Mouse (Mus musculus) frontal cortex, postnatal 14 days (tissue): ENCODE measurements around the gene Kif1c.
A peak's percentile ranks its signal among the peaks of the same experiment; 100 is the strongest.

ENCODE experiments used
- DNase-seq, 2 experiments: peaks; one replicate each; pipeline ENCODE4 v3.0.0; 2022; ENCODE audit warnings: low spot score in 2 of 2

The Kif1c gene

DNA sequence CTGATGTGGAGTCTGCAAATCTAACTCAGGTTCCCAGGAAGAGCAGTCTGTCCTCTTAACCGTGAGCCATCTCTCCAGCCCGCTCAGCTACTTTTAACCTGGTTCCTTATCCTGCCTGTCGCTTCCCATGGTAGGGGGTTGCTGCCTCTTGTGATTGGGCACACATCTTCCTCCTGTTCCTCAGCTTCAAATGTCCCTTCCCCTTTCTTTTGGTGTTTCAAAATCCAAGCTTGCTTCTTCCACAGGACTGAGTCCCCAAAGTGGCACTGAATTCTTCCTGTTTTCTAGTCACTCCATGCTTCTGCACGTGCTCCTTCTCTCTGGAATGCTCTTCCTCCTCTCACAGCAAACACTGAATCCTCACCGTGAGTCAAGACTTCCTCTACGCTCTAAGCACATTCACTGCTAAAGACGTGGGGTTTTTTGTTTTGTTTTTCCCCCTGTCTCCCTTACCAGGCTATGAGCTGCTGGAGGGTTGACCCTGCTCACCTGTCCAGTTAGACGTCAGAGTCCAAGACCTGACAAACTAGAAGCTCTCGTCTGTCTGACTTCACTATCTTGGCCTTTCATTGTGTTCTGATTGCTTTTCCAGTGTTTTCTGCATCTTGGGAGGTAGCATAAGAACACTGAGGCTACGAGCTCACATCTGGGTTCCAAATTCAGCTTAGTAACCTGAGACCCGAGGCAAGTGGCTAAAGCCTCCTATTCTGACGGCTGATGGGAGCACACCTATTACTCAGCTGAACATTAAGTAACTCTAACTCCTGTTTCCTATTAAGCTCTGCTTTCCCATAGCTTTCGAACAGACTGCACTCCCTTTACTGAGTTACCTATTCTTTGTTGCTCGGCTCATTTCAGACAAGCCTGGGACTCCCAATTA, 32.8 kb upstream of the Kif1c start:
- no peak for DNase-seq

DNA sequence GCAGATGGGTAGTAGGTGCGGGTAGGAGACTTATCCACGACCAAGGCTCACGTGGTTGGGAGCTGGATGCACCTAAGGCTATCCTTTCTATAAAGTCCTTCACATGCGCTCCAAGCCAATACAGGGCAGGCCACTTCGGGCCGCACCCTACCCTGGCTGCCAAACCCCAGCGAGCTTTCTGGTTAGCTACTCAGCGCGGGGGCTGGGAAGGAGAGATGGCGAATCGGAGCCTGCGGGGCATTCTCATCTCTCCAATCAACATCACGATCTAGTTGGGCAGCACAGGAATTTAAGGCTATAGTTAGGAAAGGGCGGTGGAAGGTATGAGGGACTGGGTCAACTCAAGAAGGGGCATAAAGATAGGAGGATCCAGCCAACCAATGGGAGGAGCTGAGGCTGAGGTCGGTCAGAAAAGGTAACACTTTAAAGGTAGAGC, 32.0 kb upstream of the Kif1c start:
- DNase-seq = peak in 1 of 2 experiments; percentile 75

DNA sequence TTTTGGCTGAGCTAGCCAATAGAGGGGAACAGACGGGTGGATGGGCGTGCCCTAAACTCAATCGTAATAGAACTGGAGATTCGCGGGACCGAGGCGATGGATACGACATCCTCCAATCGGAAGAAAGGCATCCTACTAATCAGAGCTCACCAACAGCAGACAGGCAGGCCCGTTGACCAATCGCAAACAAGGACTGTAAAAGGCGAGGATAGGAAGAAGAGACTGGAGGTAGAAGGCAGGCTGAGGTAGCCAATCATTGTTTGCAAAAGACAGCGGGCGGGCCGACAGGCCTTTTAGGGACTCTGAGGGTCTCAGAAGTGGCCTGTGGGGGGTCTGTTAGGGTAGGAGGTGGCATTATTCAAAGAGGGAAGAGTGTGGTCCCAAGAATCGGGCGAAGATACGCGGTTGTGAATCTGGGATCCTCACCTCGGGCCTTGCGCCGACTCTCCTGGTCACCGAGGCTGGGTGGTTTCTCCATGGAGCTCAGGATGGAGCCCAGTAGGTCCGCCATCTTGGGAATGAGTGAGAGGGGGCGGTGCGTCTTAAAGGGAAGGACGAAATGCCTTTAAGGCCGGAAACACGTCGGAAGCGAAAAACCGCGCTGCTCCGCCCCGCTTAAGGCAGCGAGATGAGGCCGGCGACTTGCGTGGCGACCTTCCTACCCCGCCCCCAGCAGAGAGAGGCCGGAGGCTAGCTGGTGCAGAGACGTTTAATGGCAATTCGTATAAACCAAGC, 31.4 kb upstream of the Kif1c start, which contains the start of gene Spag7:
Spag7 (minus strand) TSS at position 646 of the 735 bp plus-strand sequence.
- peak; percentile 96 to 99 for DNase-seq

DNA sequence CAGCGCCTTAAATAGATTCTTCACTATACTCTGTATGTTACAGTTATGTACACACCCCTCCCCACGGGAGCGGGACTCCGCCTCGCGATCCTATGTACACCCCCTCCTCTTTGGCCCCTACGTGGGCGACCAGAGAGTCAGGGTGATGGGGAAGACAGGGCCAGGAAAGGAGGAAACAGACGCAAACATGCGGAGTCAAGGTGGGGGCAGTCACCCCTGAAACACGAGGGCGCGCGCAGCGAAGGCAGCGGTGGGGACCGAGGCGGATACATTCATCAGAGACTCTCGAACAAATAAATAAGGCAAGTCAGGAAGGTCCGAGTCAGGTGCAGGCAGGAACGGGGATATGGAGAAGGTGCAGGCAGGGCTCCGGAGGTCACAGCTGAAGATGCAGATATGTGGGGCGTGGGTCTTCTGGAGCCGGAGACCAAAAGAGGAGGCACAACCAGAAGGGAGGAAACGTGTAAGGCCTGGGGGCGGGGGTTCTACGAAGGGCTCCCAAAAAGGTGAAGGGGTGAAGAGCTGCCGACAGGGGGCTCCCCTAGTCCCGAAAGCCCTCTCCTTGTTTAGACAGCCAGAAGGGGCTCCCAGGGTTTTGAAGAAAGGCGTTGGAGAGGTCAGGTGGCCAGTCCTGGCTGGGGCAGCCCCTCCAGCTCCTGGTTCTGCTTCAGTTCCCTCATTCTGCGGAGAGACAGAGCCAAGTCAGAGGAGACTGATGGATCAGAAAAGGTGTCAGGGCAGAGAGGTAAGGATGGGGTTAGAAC, 30.6 kb upstream of the Kif1c start:
- DNase-seq = peak in 1 of 2 experiments; percentile 64

DNA sequence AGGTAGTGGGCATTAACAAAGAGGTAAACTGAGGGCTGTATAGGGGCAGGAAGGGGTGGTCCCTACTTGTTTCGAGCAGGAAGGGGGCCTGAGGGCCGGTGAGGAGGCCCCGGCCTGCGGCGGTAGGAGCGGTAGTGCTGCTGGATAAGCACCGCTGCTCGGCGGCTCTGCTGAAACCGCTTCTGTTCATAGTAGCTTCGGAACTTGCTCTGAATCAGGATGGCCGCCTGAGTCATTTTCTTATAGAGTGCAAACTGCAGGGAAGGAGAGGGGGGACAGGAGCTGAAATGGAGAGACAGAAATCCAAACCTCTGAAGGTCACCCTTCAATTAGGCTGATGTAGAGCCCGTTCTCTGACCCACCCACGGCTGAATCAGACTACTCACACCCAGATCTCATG, 29.9 kb upstream of the Kif1c start:
- DNase-seq = no peak

DNA sequence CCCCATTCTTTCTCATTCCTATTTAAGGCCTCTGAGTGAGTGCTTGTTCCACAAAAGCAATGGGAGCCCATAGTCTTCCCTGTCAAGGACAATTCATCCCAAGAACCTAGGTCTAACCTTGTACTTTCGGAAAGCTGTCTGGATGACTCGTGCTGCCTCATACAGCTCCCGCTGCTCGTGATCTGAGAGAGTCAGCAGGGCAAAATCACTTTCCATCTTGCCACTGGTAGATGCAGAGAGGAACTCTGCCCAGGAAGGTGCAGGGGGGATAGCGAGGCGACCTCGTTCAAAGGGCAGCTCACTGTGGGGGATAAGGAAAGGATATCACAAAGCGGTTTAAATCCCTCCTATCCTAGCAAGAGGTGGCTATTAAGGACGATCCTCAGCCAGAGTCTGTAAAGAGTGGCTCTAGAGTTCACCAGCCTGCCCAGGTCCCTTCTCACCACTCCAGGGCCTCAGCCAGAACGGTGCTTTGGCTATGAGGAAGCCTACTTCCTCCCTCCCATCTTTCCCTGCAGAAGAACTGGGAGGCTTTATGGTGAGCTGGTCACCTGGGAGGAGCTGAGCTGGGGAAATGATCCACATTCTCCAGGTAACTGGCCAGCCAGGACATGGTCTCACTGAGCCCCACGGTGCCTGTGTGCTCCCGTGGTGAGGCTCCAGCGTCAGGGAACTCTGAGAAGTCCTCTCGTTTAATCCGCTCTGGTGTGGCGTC, 28.9 kb upstream of the Kif1c start:
- DNase-seq = no peak

DNA sequence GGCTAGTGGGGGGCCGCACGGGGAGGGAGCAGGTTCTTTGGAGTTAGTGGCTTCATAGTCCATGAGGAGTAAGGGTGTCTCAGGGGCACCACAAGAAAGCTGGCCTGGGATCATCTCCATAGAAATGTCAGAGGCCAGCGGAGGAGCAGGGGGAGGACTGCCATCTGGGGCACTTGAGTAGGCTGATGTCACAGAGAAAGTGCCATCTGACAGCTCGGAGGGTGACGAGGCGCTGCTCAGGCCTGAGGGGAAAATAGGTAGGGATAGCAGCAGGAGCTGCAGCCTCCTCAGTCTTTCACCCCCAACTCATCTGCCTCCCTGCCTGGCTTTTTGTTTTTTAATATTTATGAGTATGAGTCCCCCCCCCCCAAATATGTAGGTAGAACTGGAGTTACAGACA, 26.3 kb upstream of the Kif1c start:
- no peak for DNase-seq

DNA sequence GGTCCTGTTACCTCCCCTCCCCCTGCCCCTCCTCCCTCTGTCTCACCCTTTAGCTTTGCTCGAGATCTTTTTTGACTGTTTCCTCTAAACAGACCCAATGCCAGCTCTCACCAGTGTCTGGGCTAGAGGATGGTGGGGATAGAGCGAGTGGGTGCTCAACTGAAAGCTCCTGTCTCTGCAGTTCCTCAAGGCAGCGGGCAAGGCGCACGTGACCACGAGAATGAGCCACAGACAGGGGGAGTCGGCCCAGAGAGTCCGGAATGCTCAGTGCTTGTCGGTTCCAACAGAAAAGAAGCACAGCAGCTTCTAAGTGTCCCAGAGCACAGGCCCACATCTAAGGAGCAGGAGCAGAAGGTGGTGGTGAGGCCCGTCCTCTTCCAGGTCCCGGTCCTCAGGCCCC, 25.8 kb upstream of the Kif1c start:
- DNase-seq = no peak

DNA sequence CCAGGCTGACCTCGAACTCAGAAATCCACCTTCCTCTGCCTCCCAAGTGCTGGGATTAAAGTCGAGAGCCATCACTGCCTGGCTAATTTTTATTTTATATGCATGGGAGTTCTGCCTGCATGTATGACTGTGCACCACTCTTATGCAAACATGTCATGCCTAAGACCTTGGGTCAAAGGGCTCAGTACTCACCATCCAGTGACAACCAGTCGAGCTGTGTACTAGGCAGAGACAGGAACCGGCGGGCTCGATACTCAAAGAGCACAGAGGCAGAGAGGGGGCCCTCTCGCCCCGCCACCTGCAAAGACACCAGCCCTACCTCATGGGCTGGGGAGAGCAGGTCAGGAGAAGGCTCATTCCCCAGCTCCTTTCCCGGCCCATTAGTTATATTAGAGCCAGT, 22.3 kb upstream of the Kif1c start:
- DNase-seq = no peak

DNA sequence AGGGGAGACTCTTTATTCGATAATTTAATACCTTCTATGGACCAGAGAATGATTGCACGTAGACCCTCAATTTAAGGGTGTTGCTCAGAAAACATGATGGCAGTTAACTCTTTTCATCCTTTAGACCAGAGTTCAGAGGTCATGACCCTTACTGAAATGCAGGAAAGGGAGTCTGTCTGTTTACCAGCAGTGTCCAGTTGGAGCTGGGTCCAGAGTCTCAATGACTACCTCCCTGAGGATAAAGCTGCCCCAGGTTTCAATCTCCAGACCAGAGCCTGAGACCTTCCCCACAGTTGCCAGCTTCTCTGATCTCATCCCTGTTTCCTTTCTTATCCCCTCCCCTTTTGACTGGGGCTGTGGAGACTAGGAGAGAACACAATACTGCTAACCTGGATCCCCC, 21.8 kb upstream of the Kif1c start:
- no peak for DNase-seq

DNA sequence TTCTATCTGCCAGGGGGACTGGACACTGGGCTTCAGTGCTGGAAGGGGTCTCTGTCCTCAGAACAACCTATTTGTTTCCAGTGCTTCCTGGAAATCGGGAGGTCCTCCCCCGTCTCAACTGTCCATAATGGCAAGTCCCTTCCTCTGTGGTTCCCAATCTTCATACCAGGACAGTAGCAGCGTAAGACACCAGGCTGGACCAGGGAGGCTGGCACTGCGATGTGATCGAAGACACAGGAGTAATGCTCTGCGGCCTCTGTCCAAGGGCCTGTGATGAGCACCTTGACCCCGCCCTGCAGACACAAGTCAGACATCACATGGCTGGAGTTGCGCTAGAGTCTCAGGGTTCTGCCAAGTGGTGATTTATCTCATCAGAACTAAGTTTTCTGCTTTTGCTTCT, 21.0 kb upstream of the Kif1c start:
- DNase-seq = no peak

DNA sequence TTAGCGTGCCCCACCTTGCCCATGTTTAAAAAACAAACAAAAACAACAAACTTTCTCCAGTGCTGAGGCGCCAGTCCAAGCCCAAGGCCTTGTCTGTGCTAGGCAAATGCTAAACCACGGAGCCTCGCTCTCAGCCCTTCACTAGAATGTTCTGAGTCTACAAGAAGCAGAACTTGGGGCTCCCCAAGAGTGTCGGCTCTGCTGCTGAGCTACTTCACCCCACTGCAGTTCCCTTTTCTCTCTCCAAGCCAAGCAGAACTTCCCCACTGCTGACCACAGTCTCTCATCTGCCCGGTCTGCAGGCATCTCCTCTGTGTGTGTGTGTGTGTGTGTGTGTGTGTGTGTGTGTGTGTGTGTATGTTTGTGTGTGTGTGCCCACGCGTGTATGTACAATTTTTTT, 20.5 kb upstream of the Kif1c start:
- DNase-seq = no peak

DNA sequence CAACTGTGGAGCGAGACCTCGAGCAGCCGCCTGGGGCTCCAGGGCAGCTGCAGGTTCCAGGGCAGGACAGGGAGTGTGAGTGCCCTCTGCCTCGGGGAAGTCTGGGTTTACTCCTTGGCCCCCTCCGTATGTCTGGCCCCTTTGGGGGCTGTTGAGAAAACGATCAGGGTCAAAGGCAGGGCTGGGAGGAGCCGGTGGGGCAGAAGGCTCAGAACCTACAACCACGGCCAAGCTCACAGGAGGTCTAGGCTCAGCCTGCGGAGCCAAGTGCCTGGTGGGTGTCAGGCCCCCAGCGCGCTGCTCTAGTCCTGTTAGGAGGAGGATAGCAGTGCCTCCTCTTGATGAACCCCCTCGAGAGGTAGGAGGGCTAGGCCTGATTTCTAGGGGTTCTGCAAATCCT, 19.2 kb upstream of the Kif1c start:
- no peak for DNase-seq

DNA sequence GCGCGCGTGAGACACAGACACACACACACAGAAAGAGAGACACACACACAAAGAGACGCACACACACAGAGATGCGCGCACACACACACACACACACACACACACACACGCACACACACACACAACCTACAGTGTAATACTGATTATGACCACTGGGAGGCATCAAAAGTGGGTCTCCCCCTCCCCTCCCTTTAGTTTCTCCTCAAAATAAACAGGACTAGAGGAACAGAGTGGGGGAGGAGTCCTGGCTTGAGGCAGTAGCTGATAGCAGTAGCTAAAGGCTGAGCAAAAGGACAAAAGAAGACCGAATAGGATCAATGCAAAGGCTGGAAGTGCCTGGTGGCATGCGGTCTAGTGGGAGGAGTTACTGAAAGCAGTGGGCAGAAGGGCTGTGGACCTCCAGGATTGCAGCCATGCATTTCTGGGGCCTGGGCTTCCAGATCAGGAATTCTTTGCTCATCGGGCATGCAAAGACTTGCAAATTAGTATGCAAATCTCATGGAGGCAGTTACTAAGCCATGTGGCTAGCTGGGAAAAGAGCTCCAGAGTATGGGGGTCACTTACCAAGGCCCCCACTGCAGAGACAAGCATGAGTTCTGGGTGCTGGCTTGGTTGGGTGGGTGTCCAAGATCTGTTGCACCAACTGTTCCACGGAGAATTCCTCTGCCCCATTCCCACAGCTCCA, 18.3 kb upstream of the Kif1c start:
- no peak for DNase-seq

DNA sequence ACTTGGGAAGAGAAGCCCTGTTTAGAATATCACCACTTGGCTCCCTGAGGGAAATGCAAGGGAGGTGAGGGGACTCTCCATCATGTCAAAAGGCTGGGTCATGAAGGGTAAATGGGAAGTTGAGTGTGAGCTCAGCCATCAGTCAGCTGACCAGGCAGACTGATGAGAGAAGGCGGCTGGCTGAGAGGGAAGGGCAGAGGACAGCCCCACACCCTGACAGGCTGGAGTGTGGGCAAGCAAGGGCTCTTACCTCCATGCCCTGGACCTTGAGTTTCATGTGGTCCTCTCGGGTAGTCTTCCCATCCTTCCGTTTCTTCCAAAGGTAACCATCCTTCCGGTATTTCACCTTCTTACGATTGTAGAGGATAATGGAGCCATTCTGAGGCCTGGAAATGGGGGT, 16.7 kb upstream of the Kif1c start:
- DNase-seq = no peak

DNA sequence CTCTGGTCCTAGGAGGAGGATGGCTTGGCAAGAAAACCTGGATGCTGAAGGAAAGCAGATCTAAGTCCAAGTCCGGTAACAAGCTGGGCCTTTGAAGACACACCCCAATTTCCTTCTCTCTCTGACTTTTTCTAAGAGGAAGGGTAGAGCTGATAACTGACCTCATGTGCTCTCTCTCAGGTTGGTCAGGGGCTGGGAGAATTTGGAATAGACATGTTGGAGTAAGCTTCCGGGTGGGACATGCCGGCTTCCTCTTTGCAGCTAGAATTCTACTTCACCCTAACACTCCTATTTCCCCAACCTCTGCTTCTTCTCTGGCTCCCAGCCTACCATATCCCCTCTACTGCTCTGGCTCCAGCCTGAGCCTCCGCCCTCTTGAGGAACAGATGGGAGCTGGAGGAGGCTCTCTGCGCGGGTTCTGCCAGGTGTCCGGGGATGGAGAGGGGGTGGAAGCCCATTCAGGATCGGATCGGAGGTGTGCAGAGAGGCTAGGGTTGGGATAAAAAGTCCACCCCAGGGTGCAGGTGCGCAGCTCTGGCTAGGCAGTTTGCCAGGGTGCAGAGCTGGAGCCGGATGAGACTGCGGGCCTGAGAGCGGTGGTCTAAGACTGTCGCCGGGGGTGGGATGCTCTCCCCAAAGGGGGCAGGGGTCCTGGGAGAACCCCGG, 13.3 kb upstream of the Kif1c start:
- peak in 1 of 2 experiments; percentile 38 for DNase-seq

DNA sequence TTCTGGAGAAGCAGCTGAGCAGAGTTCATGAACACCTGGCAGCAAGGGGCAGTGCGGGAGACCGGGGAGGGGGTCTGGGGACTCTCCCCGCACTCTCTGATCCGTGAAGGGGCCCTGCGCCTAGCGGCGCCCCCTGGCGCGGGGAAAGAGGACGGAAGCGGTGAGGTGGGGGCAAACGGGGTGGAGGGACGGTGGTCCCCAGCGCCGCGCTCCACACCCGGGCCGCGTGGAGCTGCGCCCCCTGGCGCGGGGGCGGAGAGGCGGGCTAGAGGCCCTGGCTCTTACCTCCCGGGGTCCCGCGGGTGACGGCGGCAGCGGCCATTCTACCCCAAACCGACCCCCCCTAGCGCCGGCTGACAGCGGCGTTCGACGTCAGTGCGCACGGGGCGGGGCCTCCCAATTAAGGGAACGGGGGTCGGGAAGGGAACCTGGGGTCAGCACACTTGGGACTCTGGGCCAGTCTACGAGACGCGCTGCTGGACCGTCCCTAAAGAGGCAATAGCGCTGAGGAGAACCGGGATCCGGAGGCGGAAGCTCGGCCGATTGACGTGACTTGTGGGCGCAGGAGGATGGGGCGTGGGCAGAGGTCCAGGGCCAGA, 12.6 kb upstream of the Kif1c start, which contains the start of gene Camta2:
Camta2 (minus strand) TSS at position 505 of the 599 bp plus-strand sequence.
- peak; percentile 77 to 81 for DNase-seq

DNA sequence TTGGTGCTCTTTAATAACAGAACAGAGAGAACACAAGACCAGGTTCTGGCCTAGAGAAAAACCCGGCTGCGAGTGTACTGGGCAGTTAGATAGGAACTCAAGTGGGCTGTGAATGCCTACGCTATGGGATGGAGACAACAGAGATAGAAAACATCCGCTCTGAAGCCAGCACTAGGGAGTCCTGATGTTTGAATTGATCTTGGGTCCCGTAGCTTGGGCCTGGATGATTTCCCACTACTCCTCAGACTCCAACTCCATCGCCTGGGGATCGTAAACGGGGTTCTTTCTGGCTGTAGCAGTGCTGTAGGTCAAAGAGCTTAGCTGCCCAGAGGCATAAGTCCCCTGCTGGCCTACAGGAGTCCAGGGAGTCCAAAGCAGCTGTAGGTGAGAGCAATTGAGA, 12.0 kb upstream of the Kif1c start:
- no peak for DNase-seq

DNA sequence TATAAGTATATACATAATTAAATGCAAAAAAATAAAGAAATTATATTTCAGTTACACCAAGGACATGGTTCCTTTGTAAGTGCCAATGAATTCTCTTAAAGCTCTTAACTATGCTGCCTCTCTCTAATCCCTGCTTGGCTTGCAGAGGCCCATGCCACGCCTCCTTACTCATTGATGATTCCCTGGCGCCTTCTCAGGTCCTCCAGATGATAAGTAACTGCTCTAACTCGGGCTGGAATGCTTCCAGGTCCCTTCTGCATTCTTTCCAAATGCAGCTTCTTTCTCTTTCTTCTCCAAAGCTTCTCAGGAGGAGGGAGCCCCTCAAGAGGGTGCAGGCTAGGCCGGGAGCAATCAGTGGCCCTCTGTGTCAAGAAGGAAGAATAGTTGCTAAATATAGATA, 10.8 kb upstream of the Kif1c start:
- DNase-seq = no peak

DNA sequence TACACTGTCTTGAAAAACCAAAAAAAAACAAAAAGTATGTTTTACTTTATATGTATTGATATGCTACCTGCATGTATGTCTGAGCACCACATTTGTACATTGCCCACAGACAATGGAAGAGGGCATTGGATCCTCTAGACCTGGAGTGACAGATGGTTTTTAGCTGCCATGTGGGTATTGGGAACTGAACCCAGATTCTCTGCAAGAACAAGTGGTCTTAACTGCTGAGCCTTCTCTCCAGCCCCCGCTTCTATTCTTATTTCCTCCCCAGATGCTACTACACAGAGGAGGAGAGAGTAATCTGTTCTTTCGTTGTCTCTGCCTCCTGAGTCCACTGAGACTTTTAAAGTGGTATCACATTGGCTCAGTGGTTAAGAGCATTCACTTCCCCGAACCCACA, 6.8 kb upstream of the Kif1c start:
- no peak for DNase-seq
